Mouse (Mus musculus) right cerebral cortex, adult 2 months (tissue): Measurements from ENCODE around the gene Dnajb1.
A peak's percentile ranks its signal among the peaks of the same experiment; 100 is the strongest.

Experiments used
- DNase-seq, 2 experiments: peaks; one replicate each; pipeline ENCODE4 v3.0.0; 2021 to 2022; ENCODE audit warnings: low spot score in 2 of 2

Dnajb1 gene

DNA sequence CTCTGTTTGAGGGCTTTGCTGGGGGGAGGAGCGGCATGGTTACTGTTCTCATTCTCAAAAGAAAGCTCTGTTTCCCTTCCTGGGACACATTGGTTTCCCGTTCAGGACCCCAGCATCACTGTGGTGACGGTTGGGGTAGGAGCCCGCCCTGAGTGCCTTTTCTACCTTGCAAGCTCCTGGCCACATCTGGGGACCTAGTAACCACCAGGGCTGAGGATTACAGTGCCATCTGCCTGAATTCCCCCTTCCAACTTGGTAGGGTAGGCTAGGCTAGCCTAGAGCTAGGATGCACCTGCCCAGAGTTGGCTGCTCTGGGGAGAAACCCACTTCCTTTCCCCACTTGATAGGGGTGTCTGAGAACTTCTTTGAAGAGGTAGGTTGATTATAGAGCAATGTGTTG, 3.9 kb downstream of the Dnajb1 start:
- DNase-seq: no peak

DNA sequence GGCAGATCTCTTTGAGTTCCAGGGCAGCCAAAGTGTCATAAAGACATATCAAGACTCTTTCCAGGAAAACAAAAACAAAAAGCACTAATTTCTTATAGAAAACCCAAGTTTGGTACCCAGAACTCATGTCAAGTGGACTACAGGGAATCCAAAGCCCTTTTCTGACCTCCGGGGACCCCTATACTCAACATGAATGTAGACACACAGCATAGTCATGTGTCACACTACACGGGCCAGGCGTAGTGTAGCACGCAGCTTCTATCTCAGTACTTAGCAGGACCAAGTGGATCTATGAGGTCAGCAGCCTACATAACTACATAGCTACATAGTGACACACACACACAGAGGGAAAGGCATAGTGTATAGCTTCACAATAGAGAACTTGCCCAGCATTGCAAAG, 5.7 kb downstream of the Dnajb1 start:
- DNase-seq: no peak

DNA sequence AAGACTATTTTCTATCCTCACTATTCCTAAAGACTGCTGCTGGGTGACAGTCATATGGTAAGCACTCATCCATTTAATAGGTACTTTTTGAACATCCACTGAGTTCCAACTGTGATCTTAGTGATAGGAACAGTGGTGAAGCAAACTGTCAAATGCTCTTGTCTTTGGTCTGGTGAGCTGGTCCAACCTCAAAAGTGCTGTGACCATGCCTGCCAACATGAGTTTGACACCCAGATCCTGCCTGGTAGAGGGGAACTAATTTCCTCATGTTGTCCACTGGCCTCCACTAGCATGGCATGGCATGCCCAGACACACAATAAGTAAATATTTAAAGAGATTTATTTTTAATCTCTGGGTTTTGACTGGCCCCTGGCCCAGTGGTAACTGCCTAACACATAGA, 8.6 kb downstream of the Dnajb1 start:
- DNase-seq: no peak

DNA sequence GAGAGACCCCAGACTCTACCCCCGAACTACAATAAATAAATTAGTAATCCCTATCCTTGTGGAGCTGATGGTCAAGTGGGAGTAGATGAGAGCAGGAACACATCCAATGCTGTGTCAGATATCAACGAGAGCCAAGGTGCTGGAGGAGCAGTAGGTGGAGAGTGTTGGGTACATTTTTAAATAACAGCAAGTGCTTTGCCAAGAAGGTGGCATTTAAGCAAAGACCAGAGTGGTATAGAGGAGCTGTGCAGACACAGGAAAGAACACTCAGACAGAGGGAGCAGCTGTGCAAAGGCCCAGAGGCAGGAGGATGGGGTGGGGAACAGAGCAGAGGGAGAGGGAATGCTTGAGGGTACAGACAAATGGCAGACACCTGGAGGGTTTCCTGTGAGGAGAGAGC, 9.1 kb downstream of the Dnajb1 start:
- DNase-seq: peak; percentile 31 to 53

DNA sequence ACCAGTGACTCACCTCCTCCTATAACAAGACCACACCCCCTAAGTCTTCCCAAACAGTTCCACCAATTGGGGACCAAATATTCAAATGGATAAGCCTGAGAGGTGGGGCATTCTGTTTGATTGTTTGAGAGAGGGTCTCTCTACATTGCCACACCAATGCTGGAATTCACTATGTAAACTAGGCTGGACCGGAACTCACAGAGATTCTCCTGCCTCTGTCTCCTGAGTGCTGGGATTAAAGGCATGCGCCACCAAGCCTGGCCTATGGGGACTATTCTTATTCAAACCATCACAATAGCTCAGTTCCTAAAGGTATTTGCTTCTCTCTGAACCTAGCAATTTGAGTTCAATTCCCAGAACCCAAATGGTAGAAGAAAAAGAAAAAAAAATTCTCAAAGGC, 10.6 kb downstream of the Dnajb1 start:
- DNase-seq: no peak

DNA sequence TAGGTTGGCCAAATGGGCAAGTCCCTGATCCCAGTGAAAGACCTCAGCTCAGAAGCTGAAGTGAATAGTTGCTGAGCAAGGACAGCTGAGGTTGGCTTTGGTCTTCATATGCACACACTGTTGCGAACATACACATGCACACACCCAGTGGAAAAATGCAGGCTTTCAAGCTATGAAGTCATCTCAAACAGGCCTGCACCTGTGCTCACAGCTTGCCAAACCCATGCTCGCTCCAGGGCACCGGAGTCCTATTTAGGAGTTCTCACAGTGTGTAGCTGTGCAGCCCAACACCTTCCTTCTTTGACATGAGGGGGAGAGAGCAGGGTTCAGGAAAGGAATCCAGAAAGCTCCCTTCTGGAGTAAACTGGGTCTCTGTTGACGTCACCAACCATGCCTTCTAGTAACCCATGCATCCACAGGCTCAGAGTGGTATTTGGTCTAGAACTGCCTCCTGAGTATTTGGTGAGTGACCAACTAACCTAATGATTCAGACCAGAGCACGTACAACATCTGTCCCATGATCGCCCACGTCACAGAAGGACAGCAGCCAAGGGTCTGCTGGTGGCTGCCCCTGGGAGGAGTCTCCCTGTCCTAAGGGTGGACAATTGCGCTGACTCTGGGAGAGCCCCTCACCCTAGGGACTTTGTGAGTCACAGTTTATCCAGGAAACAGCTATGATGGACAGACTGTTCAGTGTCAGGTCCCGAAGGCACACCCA, 11.7 kb downstream of the Dnajb1 start:
- DNase-seq: no peak

DNA sequence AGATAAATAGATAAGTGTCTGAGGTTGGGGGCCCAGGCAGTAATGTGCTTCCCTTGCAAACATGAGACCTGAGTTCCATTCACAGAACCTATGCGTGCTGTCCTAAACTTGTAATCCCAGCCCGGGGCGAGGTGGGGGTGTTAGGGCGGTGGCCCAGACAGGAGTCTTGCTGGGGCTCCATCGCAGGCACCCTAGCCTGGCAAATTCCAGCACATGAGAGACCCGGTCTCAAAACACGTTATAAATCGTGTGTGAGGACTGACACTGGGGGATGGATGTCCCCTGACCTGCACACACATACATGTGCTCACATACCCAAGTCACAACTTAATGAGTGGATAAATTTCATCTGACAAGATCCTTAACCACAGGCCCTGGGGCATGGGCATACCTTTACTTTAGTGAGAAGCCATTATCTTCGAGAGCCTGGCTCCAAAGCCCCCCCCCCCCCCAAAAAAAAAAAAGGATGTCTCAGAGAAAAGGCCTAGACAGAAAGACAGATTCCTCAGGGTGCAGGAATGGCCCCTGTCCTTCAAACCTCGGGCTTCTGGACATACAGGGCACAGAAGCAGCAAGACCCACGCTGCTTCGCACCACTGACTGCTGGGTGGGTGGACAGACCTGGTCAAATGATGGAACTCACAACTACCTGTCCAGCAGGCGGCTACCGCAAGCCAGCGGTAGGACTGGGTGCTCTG, 13.8 kb downstream of the Dnajb1 start:
- DNase-seq: no peak

DNA sequence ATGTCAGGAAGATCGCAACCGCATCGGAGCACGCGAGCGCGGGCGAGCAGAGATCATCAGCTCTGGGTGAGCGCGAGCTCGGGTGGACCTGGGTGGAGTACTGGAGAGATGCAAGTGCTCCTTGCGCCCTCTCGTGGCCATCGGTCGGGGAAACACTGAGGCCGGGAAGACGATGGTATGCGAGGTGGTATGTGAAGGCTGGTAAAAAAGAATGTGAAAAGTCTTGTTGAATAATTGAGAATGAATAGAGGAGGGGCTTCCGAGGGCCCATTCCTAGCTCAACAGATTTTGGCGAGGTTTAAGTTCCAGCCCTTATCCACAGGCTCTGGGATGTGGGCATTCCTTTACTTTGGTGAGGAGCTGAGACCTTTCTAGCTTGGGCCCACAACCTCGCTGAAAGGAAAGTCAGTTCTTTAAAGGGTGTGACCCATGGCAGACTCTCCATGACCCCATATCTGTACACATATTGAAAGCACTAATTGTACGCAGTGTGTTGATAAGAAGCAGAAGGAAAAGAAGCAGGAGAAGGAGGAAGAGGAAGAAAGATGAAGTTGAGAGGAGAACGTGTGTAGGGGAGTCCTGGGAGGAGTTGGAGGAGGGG, 14.5 kb downstream of the Dnajb1 start:
- DNase-seq: peak; percentile 93 to 97

DNA sequence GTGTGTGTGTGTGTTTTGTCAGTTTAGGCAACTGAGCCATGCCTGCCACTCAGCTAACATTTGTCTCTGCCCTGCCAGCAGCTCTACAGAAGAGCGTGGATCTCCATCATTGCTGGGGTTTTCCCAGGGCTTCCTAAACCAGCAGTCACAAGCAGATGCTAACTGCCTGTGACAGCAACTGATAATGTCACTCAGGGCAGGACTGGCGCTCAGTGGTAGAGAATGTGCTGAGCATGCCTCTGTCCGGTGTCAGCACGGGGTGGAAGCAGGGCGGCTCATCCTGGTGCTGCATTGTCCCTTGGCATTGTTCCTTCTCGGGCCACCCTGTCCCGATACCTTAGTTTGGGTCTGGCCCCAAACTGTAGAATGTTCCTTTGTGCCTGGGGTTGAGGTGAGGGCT, 15.6 kb downstream of the Dnajb1 start:
- DNase-seq: no peak

DNA sequence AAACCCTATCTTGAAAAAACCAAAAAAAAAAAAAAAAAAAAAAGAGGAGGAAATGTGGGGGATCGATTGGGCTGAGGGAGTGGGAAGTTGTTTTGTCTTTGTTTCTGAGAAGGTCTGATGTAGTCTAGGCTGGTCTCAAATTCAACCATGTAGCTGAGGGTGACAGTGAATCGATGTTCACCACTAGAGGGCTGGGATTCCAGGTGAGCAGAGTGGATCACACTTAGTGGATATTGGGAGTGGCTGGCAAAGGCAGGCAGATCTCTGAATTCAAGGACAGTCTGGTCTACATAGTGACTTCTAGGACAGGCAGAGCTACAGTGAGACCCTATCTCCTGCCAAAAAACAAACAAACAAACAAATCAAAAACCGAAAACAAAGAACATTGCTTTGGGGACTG, 16.7 kb downstream of the Dnajb1 start:
- DNase-seq: no peak

DNA sequence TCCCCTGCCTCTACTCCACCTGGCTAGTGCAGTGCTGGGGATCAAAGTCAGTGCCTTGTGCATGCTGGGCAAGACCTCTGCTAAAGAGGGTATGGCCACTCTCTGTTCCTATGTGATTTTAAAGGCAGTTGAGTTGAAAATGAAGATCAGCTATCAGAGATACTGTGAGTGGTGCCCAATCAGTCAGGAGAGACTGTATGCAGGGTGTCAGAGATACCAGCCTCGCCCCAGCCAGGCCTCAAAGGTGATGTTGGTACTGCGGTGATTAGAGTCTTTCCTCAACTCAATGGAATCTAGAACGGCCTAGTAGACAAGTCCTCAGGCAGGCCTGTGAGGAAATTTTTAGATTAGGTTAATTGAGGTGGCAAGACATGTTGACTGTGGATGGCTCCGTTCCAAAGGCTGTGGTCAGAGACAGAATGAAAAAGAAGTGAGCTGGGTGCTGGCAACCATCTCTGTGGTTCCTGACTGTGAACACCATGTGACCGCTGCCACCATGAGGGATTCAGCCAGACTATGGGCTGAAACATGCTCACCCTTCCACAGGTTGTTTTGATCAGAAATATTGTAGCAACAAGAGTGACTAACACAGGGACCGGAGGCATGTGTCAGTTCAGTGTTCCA, 17.8 kb downstream of the Dnajb1 start:
- no peak for DNase-seq

DNA sequence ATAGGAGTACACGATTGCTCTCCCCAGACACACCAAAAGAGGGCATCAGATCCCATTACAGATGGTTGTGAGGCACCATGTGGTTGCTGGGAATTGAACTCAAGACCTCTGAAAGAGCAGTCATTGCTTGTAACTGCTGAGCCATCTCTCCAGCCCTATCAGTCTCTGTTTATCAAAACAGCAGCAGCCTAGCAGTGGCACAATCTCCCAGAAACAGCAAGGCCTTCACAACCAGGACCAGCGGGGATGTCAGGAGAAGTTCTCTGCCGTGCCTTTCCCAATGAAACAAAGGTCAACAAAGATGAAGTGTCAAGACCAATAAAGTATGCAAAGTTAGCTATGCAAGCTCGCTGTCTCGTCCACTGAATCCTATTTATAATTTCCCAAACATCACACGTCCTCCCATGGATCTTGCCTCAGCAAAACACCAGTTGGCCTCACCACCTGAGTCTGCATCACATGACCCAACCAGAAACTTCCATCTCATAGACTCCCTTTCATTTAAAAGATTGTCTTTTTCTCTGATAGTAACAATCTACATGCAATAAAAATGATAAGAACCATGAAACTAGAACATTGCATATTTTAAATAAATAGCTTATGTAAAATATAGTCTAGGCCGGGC, 24.2 kb downstream of the Dnajb1 start:
- DNase-seq: no peak

DNA sequence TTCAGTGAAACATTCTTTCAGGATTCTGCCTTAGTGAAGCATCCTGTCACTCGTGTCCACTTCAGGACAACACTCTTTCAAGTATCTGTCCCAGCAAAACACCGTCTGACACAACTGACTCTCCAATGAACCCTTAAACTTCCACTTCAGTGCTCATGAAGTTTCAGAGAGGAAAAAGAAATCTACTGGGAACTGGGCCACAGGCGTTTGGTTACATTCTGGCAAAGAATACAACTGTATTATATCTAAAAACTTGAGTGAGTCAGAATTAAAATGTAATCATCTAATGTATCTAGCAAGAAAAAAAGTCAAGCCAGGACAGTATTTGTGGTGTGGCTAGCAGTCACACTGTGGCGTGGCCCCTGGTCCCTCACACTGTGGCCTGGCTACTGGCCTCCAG, 30.9 kb downstream of the Dnajb1 start:
- DNase-seq: no peak

DNA sequence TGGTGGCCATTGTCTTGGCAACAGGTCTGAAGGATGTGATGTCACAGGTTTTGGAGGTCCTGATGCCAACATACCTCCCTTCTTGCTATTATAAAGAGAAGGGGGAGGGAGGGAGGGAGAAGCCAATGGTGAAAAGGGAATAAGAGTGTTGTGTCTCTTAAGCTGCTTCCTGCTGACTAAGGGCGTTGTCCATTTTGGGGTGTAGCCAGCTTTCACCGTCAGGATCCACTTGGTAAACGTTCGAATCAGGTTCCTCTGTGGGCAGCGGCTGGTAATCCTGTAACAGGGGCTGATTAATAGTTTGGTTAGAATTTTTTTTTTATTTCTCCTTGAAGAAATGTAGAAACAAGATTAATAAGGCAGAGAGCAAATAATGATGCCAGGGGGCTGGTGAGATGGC, 31.7 kb downstream of the Dnajb1 start:
- no peak for DNase-seq

DNA sequence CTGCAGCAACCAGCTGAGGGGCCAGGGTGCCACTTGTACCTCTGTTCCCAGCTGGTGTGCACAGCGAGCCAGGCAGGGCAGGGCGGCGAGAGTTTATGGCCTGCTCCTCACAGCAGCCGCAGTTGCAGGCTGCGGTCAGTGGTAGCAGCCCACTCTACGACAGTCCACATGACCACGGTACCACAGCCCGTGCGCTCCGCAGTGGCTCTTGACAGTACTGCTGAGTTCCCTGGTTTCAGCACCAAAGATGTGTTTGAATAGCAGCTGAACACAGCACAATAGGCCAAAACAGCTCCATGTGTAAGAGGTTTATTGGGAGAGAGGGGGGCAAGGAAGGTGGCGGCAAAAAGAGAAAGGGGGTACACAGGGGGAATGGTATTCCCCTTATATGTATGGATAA, 39.5 kb downstream of the Dnajb1 start:
- no peak for DNase-seq

DNA sequence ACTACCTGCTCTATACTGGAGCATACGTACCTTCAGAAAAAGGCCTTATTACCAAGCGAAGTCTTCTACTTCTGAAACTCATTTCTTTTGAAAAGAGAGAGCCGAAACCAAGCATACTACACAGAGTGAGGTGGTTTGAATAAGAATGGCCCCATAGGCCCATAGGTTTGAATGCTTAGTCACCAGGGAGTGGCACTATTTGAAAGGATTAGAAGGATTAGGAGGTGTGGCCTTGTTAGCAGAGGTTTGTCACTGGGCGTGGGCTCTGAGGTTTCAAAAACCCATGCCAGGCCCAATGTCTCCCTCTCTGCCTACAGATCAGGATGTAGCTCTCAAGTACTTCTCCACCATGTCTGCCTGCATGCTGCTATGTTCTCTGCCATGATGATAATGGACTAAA, 40.0 kb downstream of the Dnajb1 start:
- DNase-seq: no peak

DNA sequence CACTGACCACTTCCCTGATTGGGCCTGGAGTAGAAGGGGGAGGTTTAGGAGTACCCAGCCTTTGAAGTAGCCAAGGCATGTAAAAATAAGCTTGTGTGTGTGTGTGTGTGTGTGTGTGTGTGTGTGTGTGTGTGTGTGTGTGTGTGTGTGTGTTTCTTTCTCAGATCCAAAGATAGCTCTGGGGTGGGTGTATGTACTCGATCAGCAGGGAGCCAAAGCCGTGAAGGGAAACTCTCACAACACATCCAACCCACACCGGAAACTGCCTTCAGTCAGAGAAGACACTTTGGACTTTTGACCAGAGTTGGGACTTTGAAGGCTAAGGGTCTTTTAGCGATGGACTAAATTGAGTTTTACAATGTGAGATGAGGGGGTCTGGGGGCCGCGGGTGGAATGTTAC, 41.7 kb downstream of the Dnajb1 start:
- peak; percentile 25 to 37 for DNase-seq

DNA sequence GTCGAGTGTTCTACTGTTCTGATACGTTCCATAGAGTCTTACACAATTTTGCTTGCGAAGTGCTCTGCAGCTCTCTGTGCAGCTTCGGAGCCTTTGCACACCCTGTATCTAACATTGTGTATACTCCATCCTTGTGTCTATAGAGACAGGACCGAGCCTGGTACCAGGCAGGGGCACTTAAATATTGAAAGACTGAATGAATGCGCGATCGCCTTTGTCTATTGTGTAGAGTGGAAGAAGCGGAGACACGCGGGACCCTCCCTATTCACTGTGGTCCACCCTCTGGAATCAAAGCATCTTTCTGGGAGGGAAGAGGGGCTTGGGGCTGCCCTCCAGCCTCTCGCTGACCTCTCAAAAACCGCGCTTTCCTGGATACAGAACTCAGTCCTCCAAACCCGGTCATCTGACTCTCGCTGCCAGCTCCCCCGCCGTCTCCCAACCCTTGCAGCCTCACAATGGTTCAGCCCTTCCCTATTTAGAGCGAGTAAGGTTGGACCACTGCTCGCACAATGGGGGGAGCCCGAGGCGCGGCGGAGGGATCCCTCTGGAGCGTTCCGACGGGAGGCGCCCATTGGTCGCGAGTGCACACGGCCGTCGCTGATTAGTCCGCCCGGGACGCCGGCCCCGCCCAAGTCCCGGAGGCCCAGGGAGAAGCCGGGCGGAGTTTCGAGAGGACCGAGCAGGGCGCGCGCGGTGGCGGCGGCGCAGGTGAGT, 44.2 kb downstream of the Dnajb1 start, which contains the start of gene Gipc1:
TSS of gene Gipc1 (plus strand) at position 648 of the 714 bp plus-strand sequence.
- peak; percentile 95 to 98 for DNase-seq

DNA sequence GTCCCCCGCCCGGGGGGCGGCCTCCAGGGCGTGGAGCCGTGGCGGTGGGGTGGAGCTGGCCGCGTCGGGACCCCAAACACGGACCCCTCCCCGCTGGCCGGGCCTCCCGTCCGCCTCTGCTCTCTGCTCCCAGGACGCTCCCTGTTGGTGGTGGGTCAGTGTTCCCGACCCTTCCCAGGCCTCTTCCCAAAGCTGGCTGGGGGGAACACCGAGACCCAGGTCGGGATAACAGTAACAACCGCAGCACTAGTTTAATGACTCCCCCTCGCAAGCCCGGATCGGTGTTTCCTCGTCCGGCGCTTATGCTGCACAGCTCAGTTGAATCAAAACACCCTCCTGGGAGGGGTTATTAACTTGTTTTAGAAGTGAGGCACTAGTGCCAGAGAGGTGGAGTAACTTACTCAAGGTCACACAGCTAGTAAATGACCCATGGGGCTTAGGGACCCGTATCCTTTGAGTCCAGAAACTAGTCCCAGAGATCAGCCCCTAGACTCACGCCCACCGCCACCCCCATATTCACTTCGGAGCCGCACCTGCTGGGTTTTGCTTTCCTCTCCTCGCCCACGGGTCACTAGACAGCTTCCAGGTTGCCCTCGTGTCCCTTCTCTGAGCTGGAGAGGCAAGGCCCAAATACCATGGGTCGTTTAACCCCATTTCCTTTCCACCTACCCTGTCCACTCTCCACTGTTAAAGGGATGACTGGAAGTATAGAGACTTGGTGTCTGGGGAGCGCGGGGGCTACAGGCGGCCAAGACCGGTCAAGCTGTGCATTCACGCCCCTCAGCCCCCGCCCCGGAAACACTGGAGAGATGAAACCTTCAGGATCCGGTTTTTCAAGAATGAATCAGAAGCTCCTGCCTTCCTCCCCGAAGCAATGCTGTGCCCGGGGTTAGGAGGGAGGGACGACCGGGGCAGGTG, 45.0 kb downstream of the Dnajb1 start:
- DNase-seq: peak; percentile 43 to 55

DNA sequence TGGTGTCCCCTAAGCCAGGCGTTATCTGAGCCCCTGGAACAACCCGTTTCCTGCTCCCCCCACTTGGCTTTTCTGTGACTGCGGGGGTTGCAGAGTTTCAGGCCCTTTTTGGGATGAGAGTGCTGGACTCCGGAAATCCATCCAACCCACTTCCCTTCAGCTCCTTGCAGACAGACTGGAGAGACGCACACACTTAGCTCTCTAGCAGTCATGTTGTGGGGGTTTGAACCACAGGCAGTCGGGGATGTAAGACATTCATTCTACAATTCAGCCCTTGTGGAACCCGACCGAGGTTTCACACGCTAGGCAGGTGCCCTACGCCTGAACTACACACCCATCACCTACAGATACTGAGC, 45.6 kb downstream of the Dnajb1 start:
- peak; percentile 44 to 52 for DNase-seq

DNA sequence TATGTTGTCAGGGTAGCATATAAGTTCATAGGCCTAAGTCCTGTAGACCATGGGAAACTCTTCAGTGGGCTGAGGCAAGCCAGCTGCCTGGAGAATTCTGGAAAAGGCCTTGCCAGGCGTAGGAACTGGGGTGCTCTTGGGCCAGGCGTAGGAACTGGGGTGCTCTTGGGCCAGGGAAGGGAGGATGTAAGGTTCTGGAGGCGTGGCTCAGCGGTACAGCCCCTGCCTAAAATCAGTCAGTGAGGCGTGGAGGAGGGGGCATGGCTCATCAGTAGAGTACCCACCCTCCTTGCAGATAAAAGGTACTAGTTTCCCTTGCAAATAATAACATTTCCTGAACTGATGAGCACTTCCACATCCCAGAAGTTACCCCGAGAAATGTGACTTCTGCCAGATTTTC, 46.7 kb downstream of the Dnajb1 start:
- DNase-seq: no peak
